Comparison of ENCODE assay signal across 8 mouse cellular contexts in the genomic region with DNA sequence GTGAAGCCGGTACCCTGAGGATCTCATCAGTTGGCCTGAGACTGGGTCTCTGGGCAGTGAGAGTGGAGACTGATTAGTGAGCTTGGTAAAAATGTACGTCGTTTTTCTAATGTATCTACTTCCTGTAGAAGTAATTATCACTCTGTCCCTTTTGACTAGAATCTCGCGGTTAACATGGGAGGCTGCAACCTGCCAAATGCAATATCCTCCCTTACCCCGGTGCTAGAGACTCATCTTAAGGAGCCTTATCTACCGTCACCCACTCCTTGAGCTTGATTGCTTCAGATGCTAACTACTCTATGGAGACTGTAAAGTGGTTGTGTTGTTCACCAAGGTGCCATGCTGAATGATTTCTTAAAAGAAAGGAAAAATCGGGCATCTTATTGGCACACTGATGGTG. TPM values are rescaled to one million over a fixed set of nuclear protein-coding genes. Genes with fewer than 3 reads are reported as not detected.
A peak's percentile ranks its signal among the peaks of the same experiment; 100 is the strongest.
DNase-seq lines count a peak whose midpoint lies in the region; ATAC-seq lines count a peak whose summit lies in the region.

No protein-coding gene starts in this region.

- no peak overlapping the region for H3K27ac ChIP-seq in liver, embryonic 11.5 days (ENCODE audit: low read depth, low read length)
- H3K27ac ChIP-seq in embryonic facial prominence, embryonic 12.5 days, result no peak overlapping the region
- no peak overlapping the region for H3K27ac ChIP-seq in intestine, embryonic 16.5 days (ENCODE audit: low read length)
- no peak overlapping the region for H3K27ac ChIP-seq in neural tube, embryonic 13.5 days (replicated peaks)

- no peak overlapping the region for H3K9ac ChIP-seq in liver, embryonic 11.5 days (ENCODE audit: low read depth, low read length)
- H3K9ac ChIP-seq in embryonic facial prominence, embryonic 12.5 days, result no peak overlapping the region
- H3K9ac ChIP-seq in intestine, embryonic 16.5 days (ENCODE audit: low read depth, low read length), result peak overlapping the region; percentile 86
- peak overlapping the region; percentile 88 for H3K9ac ChIP-seq in neural tube, embryonic 13.5 days

- peaks cover 12% of the 10 kb centered on the region; the same call in 1 of the 2 replicates for H3K4me1 ChIP-seq in liver, embryonic 11.5 days (replicated peaks; ENCODE audit: control insufficient read depth, insufficient read depth, low read length)
- H3K4me1 ChIP-seq in embryonic facial prominence, embryonic 12.5 days, result 0 out of 2 replicates have a peak, but pooled peaks cover 3% of the 10 kb centered on the region
- H3K4me1 ChIP-seq in intestine, embryonic 16.5 days (ENCODE audit: control insufficient read depth, insufficient read depth, low read length), result peaks cover 11% of the 10 kb centered on the region
- H3K4me1 ChIP-seq in neural tube, embryonic 13.5 days (replicated peaks), result peaks cover 27% of the 10 kb centered on the region

- no peaks in the 10 kb centered on the region for H3K9me3 ChIP-seq in liver, embryonic 11.5 days (ENCODE audit: control insufficient read depth, low read length)
- H3K9me3 ChIP-seq in embryonic facial prominence, embryonic 12.5 days, result no peaks in the 10 kb centered on the region
- H3K9me3 ChIP-seq in intestine, embryonic 16.5 days (ENCODE audit: control insufficient read depth, low read length), result no peaks in the 10 kb centered on the region
- H3K9me3 ChIP-seq in neural tube, embryonic 13.5 days, result no peaks in the 10 kb centered on the region

- H3K4me2 ChIP-seq in liver, embryonic 11.5 days, result peak overlapping the region; percentile 100
- peak overlapping the region; percentile 100 for H3K4me2 ChIP-seq in embryonic facial prominence, embryonic 12.5 days (replicated peaks)
- H3K4me2 ChIP-seq in intestine, embryonic 16.5 days (ENCODE audit: low read depth, low read length), result peak overlapping the region; percentile 83
- peak overlapping the region; percentile 99 for H3K4me2 ChIP-seq in neural tube, embryonic 13.5 days

- H3K36me3 ChIP-seq in liver, embryonic 11.5 days (ENCODE audit: control insufficient read depth, insufficient read depth, low read length), result no peaks in the 10 kb centered on the region
- no peaks in the 10 kb centered on the region for H3K36me3 ChIP-seq in embryonic facial prominence, embryonic 12.5 days
- H3K36me3 ChIP-seq in intestine, embryonic 16.5 days (ENCODE audit: control insufficient read depth, insufficient read depth, low read length), result no peaks in the 10 kb centered on the region
- no peaks in the 10 kb centered on the region for H3K36me3 ChIP-seq in neural tube, embryonic 13.5 days

- WGBS in liver, embryonic 11.5 days, result 27% methylated on average over 8 of the region's 8 CpGs
- WGBS in embryonic facial prominence, embryonic 12.5 days, result 46% methylated on average over 8 of the region's 8 CpGs
- WGBS in intestine, embryonic 16.5 days, result 44% methylated on average over 8 of the region's 8 CpGs
- 43% methylated on average over 8 of the region's 8 CpGs for WGBS in neural tube, embryonic 13.5 days

- H3K27me3 ChIP-seq in liver, embryonic 11.5 days (replicated peaks; ENCODE audit: control insufficient read depth, insufficient read depth, low read length), result peaks cover 7% of the 10 kb centered on the region; the same call in 1 of the 2 replicates
- H3K27me3 ChIP-seq in embryonic facial prominence, embryonic 12.5 days, result 0 out of 2 replicates have a peak, but pooled peaks cover 6% of the 10 kb centered on the region
- H3K27me3 ChIP-seq in intestine, embryonic 16.5 days (replicated peaks; ENCODE audit: control insufficient read depth, insufficient read depth, low read length), result no peaks in the 10 kb centered on the region
- peaks cover 14% of the 10 kb centered on the region for H3K27me3 ChIP-seq in neural tube, embryonic 13.5 days

- peak overlapping the region; percentile 67 for H3K4me3 ChIP-seq in liver, embryonic 11.5 days (ENCODE audit: low read depth, low read length)
- peak overlapping the region; percentile 78 for H3K4me3 ChIP-seq in embryonic facial prominence, embryonic 12.5 days
- H3K4me3 ChIP-seq in intestine, embryonic 16.5 days (ENCODE audit: low read length), result peak overlapping the region; percentile 79
- H3K4me3 ChIP-seq in neural tube, embryonic 13.5 days, result peak overlapping the region; percentile 74

- no peak for DNase-seq in liver, embryonic 11.5 days (ENCODE audit: low spot score)
- DNase-seq in liver, result no peak
- DNase-seq in cerebellum, adult 11 months, result no peak
- no peak for DNase-seq in c-Kit-positive CD71-positive TER-119-positive erythroid progenitor cells, embryonic 14.5 days (ENCODE audit: low spot score)
- no peak for DNase-seq in adrenal gland, adult (ENCODE audit: inconsistent age in 2 of 2, low spot score in 1 of 2)

- no peak for ATAC-seq in liver, embryonic 11.5 days (replicated peaks; ENCODE audit: low FRiP score)
- ATAC-seq in embryonic facial prominence, embryonic 12.5 days (ENCODE audit: insufficient number of reproducible peaks, insufficient read depth, low FRiP score, low TSS enrichment), result no peak
- no peak for ATAC-seq in intestine, embryonic 16.5 days
- ATAC-seq in neural tube, embryonic 13.5 days (ENCODE audit: low read depth), result no peak

RNA-seq across cellular contexts. Expression of a gene that starts 1.4 kb away (rescaled TPM):
- polyA plus RNA-seq in liver, embryonic 11.5 days (2014; fragmentation: Nextera tagmentation; extraction: Ambion mirVana), result 8.7 and 10.6 TPM in 2 replicates
- 0.46 TPM in 1 of 2 replicates, not detected in the other for polyA plus RNA-seq in embryonic facial prominence, embryonic 12.5 days (2016; fragmentation: Nextera tagmentation; extraction: Ambion mirVana)
- polyA plus RNA-seq in intestine, embryonic 16.5 days (2015; fragmentation: Nextera tagmentation; extraction: Ambion mirVana), result 5.2 and 11.5 TPM in 2 replicates
- 0.21 TPM in 1 of 2 replicates, not detected in the other for polyA plus RNA-seq in neural tube, embryonic 13.5 days (2015; fragmentation: Nextera tagmentation; extraction: Ambion mirVana)

RNA-seq across cellular contexts. Expression of a gene that starts 1.9 kb away (rescaled TPM):
- 10.1 and 12.4 TPM in 2 replicates for polyA plus RNA-seq in liver, embryonic 11.5 days (2014; fragmentation: Nextera tagmentation; extraction: Ambion mirVana)
- 8.0 and 8.5 TPM in 2 replicates for polyA plus RNA-seq in embryonic facial prominence, embryonic 12.5 days (2016; fragmentation: Nextera tagmentation; extraction: Ambion mirVana)
- polyA plus RNA-seq in intestine, embryonic 16.5 days (2015; fragmentation: Nextera tagmentation; extraction: Ambion mirVana), result 19.7 and 20.3 TPM in 2 replicates
- polyA plus RNA-seq in neural tube, embryonic 13.5 days (2015; fragmentation: Nextera tagmentation; extraction: Ambion mirVana), result 7.2 and 7.6 TPM in 2 replicates

Comparison
In these comparisons a context has a peak if more than half of its experiments do, and no peak if none do; other contexts are left out.
1. H3K9ac ChIP-seq: peak in intestine, embryonic 16.5 days (single experiment) and neural tube, embryonic 13.5 days (single experiment); none in liver, embryonic 11.5 days (single experiment) and embryonic facial prominence, embryonic 12.5 days (single experiment).
2. Peak in every context shown above with its lines, with median percentiles within 50 percentile points of each other: H3K4me2 ChIP-seq and H3K4me3 ChIP-seq.